Mouse (Mus musculus) heart, adult 2 months (tissue): ENCODE measurements around the gene Txk.

Experiments
- CTCF ChIP-seq: fragments of 200-600 bp; IDR thresholded peaks from 2 replicates; pipeline ENCODE4 v1.8.1; 2022; ENCODE audit warnings: antibody characterized with exemption, mild to moderate bottlenecking, moderate library complexity
- EP300 ChIP-seq: fragments of 200-500 bp; IDR thresholded peaks from 2 replicates; pipeline ENCODE4 v1.6.1; 2011; ENCODE audit warnings: low read depth, low read length, control low read depth; ENCODE audit not compliant: insufficient read depth

DNA sequence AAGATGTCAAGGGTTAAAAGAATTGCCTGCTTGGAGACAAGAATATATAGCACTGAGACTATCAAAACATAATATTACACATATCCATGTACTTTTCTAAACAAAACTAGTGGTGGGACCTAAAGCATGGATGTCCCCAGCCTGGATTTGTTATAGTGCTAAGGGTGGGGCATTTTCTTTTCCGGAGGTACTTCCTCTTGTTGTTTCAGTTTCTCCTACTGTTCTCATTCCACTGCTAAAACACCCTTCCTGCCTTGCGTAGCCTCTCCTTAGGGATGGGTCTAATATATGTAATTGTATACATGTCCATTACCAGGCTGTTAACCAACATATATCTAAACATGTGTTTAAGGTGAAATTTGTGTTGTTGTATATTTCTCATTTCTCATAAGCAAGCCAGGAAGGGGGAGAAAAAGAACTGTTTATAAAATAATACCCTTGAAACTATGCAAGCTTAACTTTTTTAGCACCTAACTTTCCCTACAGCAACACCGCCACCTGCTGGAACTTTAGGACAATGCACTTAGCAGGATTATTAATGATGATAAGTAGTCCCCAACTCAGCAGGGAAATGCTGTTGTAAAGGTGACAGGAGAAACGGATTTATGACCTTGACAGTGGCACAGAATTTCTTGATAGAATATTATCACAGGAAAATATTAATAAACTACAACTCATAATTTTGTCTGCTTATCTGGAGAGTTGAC, 41.9 kb downstream of the Txk start:
- no peak for TF ChIP-seq EP300
- TF ChIP-seq CTCF = peak; percentile 89
